Mouse (Mus musculus) Patski (cell line): ENCODE results near the gene Jam2. TPM values are rescaled to one million over a fixed set of nuclear protein-coding genes. Genes with fewer than 3 reads are reported as not detected.

Experiments
- ATAC-seq: fragments of 100-300 bp; one replicate; pipeline ENCODE4 v1.8.0; 2021
- CTCF ChIA-PET: fragments of 350-600 bp; sonication (Branson Sonifier 250); formaldehyde crosslinking; loops from one replicate; lab custom pipeline; 2022; ENCODE audit warnings: inconsistent platforms; lab: Charles Lee
- POLR2A ChIA-PET: fragments of 350-600 bp; sonication (Branson Sonifier 250); formaldehyde crosslinking; loops from one replicate; lab custom pipeline; 2022; ENCODE audit warnings: antibody characterized with exemption, inconsistent platforms; lab: Charles Lee
- DNase-seq: peaks from one replicate; pipeline ENCODE4 v3.0.0-alpha.2; 2011; ENCODE audit warnings: low read depth, low spot score
- H3K27me3 ChIP-seq: fragments of 371-371 bp; one replicate; pipeline ENCODE4 v1.5.1; 2021
- CTCF ChIP-seq: fragments of 100-300 bp; IDR thresholded peaks from one replicate; pipeline ENCODE4 v1.5.1; 2021
- in situ Hi-C: fragments of 300-500 bp; cut with MboI; formaldehyde crosslinking; loops from 3 replicates; pipeline ENCODE4 v1.11.1; 2018; ENCODE audit warnings: low pct_unique_long_range_greater_than_20kb, mixed read lengths
- polyA plus RNA-seq: library from polyadenylated mRNA; unstranded; gene quantifications from one replicate; pipeline ENCODE4 v1.2.3, GENCODE M21; 2021

Jam2 gene
- polyA plus RNA-seq, 1 experiment from 2014 or later, result 0.05 TPM

DNA sequence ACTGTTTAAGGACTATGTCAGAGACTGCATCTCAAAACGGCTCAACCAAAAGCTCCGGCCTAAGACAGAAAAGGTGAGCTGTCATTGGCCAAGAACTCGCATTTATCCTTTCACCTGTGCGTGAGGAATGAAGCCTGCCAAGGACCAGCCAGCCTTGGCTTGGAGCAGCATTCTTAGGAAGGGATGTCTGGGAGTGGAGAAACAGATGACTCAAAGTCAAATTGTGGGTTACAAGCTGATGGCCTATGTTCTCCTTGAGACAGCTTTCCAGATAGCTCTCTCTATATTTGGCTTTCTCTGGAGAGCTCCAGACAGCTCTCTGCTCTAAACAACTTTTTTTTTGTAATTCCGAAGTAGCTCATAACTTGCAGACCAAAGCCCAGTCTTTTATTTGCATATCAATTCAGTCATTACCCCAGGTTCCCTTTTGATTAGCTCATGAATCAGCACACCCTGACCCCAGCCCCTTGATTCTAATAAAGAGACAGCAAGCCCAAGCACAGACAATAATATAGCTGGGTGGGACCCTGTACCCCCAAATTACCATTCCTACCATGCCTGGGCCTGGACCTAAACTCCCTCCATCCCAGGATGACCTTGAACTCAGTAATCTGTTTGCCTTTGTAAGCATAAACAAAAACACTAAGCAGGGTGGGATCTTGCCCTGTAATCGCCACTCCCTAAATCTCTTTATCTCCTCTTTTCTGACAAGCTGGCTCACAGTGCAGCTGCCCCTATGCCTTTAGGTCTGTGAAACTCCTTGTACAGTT lies 5.1 kb downstream of the Jam2 start:
- ChIA-PET CTCF (no interaction called here), POLR2A (no interaction called here)
- no peak for DNase-seq
- H3K27me3 ChIP-seq, result peaks cover 5% of the 10 kb centered on the region
- in situ Hi-C loops, result no loop called here
- no peak for TF ChIP-seq CTCF
- no peak for ATAC-seq

- POLR2A ChIA-PET, result no interaction called here
These were observed 5.8 kb downstream of the Jam2 start for GRCm38 (mm10) chr16:84779718-84780117.

DNA sequence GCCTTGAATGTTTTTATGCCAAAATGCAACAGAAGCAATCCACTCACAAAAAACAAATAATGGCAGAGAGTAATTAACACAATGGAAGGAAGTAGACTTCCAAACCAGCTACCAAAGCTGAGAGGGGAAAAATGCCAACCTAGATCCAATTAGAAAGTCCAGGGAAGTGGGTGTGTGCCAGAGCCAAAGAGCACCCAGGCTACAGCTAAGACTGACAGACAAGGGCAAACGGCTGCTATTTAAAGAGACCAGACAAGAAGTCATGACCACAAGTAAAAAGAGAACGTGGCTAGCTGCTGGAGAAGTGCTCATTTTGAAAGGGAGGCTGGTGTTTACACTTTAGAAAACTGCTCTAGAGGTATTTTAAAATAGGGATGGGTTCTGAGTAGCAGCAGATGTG lies 9.4 kb downstream of the Jam2 start:
- ChIA-PET CTCF (no interaction called here), POLR2A (no interaction called here)
- H3K27me3 ChIP-seq, result peaks cover 3% of the 10 kb centered on the region
- in situ Hi-C loops, result no loop called here
- no peak for TF ChIP-seq CTCF
- DNase-seq (no peak), ATAC-seq (no peak)

More at GRCm38 (mm10) chr16:84779718-84780117, 5.8 kb downstream of the Jam2 start:
- TF ChIP-seq CTCF, result no peak
- no peak for ATAC-seq
- H3K27me3 ChIP-seq, result no peaks in the 10 kb centered on the region
- in situ Hi-C loops, result no loop called here
- DNase-seq, result no peak
- CTCF ChIA-PET, result no interaction called here

DNA sequence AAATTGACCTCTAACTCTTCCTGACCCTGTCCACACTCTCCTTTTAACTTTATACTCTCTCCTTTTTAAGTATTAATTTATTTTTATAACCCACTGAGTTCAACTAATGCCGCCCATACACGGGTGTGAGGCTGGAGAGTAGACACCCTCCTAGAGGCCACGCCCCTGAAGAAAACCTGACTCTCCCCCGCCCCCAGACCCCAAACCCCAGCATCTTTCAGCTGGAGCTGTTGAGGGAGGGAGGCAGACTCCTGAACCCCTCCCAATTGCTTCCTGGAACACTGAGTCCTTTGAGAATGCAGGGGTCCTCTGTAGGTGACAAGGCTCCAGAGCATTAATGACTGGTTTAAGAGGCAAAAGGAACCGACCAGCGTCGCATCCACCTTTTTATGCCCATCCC lies 11.0 kb downstream of the Jam2 start:
- ATAC-seq, result no peak
- no peak for DNase-seq
- peaks cover 3% of the 10 kb centered on the region for H3K27me3 ChIP-seq
- CTCF ChIA-PET, result no interaction called here
- no peak for TF ChIP-seq CTCF
- POLR2A ChIA-PET, result no interaction called here
- in situ Hi-C loops, result no loop called here

DNA sequence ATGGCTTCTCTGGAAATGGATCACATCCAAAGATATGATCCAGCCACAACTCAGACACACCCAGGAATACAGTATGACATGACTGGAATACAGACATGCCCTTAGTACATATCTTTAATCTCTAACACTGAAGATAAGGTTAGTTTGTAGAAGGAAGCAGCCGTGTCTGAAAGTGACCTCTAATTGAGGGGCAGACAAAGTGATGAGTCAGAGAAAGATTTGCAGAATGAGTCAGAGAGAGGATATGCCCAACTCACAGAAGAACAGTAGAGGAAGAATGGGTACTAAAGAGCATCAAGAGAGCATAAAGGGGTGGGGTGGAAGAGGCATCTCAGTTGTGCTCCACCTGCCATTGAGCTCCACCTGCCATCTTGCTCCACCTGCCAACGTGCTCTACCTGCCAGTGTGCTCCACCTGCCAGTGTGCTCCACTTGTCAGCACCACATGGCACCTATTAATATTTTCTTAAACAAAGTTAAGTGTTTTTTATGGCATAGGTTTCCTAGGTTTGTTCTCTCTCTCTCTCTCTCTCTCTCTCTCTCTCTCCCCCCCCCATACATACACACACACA lies 16.8 kb downstream of the Jam2 start:
- peaks cover 3% of the 10 kb centered on the region for H3K27me3 ChIP-seq
- in situ Hi-C loops, result no loop called here
- TF ChIP-seq CTCF, result no peak
- DNase-seq (no peak), ATAC-seq (no peak)
- CTCF ChIA-PET, result no interaction called here
- POLR2A ChIA-PET, result interaction anchor here (0.6 kb wide), 1 partner anchor 63 kb away, joined by 3 read pairs; no protein-coding TSS in a partner anchor

DNA sequence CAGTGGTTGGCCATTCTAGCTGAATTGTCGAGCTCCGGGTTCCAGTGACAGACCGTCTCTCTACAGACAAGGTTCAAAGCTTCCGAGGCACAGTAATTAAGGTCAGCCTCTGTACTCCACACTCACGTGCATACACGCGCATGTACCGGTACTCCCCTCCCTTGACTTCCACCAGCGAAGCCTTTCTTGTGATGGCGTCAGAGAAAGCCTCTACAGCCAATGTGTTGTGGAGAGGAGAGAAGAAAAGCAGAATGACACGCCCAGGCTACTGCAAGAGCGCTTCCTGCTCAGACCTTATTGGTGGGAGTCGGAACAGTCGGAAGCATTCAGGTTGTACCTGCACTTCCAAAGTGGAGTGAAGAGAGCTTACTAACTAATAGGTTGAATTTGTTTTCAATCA lies 19.5 kb downstream of the Jam2 start:
- no peak for DNase-seq
- CTCF ChIA-PET, result no interaction called here
- in situ Hi-C loops, result no loop called here
- ATAC-seq, result no peak
- POLR2A ChIA-PET, result no interaction called here
- no peaks in the 10 kb centered on the region for H3K27me3 ChIP-seq
- no peak for TF ChIP-seq CTCF

GRCm38 (mm10) chr16:84795337-84795736 lies 21.4 kb downstream of the Jam2 start:
- ChIA-PET CTCF (interaction anchor here (0.7 kb wide), 1 partner anchor 17 kb away, joined by 3 read pairs; no protein-coding TSS in a partner anchor), POLR2A (no interaction called here)
- no peak for ATAC-seq
- DNase-seq, result no peak
- no peaks in the 10 kb centered on the region for H3K27me3 ChIP-seq
- TF ChIP-seq CTCF, result no peak
- in situ Hi-C loops, result no loop called here

DNA sequence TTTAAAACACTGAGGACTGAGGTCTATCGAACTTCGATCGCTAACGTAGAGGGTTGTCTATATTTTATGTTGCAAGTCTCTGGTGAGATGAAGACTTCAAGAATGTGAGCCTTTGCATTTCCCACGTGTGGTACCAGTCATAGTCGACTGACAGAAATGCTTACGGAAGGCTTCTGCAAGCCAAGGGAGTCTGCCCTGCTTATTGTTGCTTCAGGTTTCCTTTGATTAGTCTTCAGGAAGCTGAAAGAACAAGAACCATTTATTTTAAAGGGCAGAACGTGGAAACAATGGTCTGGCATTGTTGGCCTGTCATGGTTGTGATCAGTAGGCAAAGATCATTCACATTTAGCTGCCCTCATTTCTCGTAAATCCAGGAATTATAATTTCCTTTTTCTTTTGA lies 22.8 kb downstream of the Jam2 start:
- ChIA-PET POLR2A (no interaction called here), CTCF (no interaction called here)
- ATAC-seq (no peak), DNase-seq (no peak)
- in situ Hi-C loops, result no loop called here
- no peaks in the 10 kb centered on the region for H3K27me3 ChIP-seq
- TF ChIP-seq CTCF, result no peak

DNA sequence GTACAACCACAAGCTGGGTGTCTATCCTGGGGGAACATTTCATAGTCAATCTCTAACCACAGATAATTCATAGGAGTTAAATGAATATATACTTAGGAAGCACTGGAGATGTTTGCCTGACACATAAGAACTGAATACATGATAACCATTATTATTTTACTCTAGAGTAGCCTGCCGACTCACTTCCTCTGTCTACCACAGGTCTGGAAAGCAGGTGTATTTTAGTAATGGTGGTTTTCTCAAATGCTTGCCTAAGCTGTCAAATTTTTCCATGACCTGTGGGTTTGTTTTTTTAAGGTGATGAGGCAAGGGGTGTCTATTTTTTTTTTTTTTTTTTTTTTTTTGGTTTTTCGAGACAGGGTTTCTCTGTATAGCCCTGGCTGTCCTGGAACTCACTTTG lies 26.1 kb downstream of the Jam2 start:
- in situ Hi-C loops, result no loop called here
- POLR2A ChIA-PET, result no interaction called here

DNA sequence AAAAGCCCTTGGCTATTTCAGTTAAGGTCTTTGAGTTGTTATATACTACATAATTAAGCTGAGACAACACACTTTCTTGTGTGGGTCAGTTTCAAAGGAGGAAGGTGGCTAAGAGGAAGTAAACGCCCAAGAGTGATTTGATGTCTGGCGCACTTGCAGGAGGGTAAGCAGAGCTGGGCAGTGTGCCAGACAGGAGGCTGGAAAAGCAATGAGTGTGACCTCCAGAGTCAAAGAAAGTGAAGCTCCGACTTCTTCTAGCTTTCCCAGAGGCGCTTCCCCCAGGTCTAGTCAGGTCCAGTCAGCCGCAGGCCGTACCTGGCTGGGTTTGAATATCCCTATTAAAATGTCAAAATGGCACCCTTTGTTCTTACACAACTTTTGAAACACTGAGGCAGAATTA lies 28.3 kb downstream of the Jam2 start:
- no peak for TF ChIP-seq CTCF
- ChIA-PET POLR2A (interaction anchor here (0.5 kb wide), 1 partner anchor 213 kb away, joined by 3 read pairs; no protein-coding TSS in a partner anchor), CTCF (interaction anchor here (1.3 kb wide), 1 partner anchor 15 kb away, joined by 3 read pairs; no protein-coding TSS in a partner anchor)
- DNase-seq (no peak), ATAC-seq (no peak)
- in situ Hi-C loops, result no loop called here
- H3K27me3 ChIP-seq, result no peaks in the 10 kb centered on the region

More for the DNA sequence above, 26.1 kb downstream of the Jam2 start:
- no peak for TF ChIP-seq CTCF
- ATAC-seq (no peak), DNase-seq (no peak)
- CTCF ChIA-PET, result no interaction called here
- H3K27me3 ChIP-seq, result no peaks in the 10 kb centered on the region

GRCm38 (mm10) chr16:84804866-84805265 lies 30.9 kb downstream of the Jam2 start:
- CTCF ChIA-PET, result interaction anchor here (1.3 to 1.5 kb wide), 2 partner anchors 10 to 13 kb away, joined by 3 read pairs; no protein-coding TSS in a partner anchor
- DNase-seq (no peak), ATAC-seq (no peak)
- H3K27me3 ChIP-seq, result no peaks in the 10 kb centered on the region
- no peak for TF ChIP-seq CTCF
- in situ Hi-C loops, result no loop called here
- POLR2A ChIA-PET, result no interaction called here
